Mouse (Mus musculus): Measurements from ENCODE around the gene Myrfl. TPM values are rescaled to one million over a fixed set of nuclear protein-coding genes. Genes with fewer than 3 reads are reported as not detected.
A peak's percentile ranks its signal among the peaks of the same experiment; 100 is the strongest.

The Myrfl gene
- polyA plus RNA-seq, 1 experiment from 2014 or later, result 0.20 TPM

GRCm38 (mm10) chr10:116773846-116774750 lies 122.6 kb downstream of the Myrfl start:
- peaks cover 20% of the 10 kb centered on the region for H3K27me3 ChIP-seq (replicated peaks)
- no peak overlapping the region for H3K4me2 ChIP-seq
- peaks cover 3% of the 10 kb centered on the region; the same call in 1 of the 2 replicates for H3K9me3 ChIP-seq
- no peaks in the 10 kb centered on the region for H3K36me3 ChIP-seq
- no peak for ATAC-seq (ENCODE audit: extremely low read depth, insufficient number of reproducible peaks, low FRiP score, low TSS enrichment)
- no peak overlapping the region for H3K9ac ChIP-seq
- H3K27ac ChIP-seq (replicated peaks), result no peak overlapping the region
- no peak overlapping the region for H3K4me3 ChIP-seq
- WGBS, result 61% methylated on average over 15 of the region's 15 CpGs
- H3K4me1 ChIP-seq, result peaks cover 33% of the 10 kb centered on the region

- Histone ChIP-seq H3K27me3 (replicated peaks) (peaks cover 16% of the 10 kb centered on the region), H3K36me3 (no peaks in the 10 kb centered on the region), H3K27ac (replicated peaks) (peak overlapping the region; percentile 76), H3K4me2 (peak overlapping the region; percentile 65), H3K9ac (0 out of 2 replicates have a peak overlapping the region, but pooled peaks have one; percentile 50), H3K4me3 (peak overlapping the region; percentile 32), H3K9me3 (no peaks in the 10 kb centered on the region), H3K4me1 (peaks cover 40% of the 10 kb centered on the region)
- 27% methylated on average over 21 of the region's 21 CpGs for WGBS
- no peak for ATAC-seq (ENCODE audit: extremely low read depth, insufficient number of reproducible peaks, low FRiP score, low TSS enrichment)
Observed at GRCm38 (mm10) chr10:116771215-116771935, 125.3 kb downstream of the Myrfl start.

- H3K36me3 ChIP-seq, result no peaks in the 10 kb centered on the region
- WGBS, result 31% methylated on average over 13 of the region's 13 CpGs
- peaks cover 5% of the 10 kb centered on the region; the same call in 1 of the 2 replicates for H3K27me3 ChIP-seq (replicated peaks)
- ATAC-seq (ENCODE audit: extremely low read depth, insufficient number of reproducible peaks, low FRiP score, low TSS enrichment), result no peak
- H3K4me1 ChIP-seq, result peaks cover 40% of the 10 kb centered on the region
- H3K4me3 ChIP-seq, result no peak overlapping the region
- 0 out of 2 replicates have a peak, but pooled peaks cover 7% of the 10 kb centered on the region for H3K9me3 ChIP-seq
- 0 out of 2 replicates have a peak overlapping the region, but pooled peaks have one; percentile 13 for H3K4me2 ChIP-seq
- no peak overlapping the region for H3K9ac ChIP-seq
- peak overlapping the region; percentile 48 for H3K27ac ChIP-seq (replicated peaks)
Observed at GRCm38 (mm10) chr10:116768642-116769041, 128.1 kb downstream of the Myrfl start.

GRCm38 (mm10) chr10:116766525-116766924 lies 130.2 kb downstream of the Myrfl start:
- 71% methylated on average over 6 of the region's 6 CpGs for WGBS
- Histone ChIP-seq H3K27ac (replicated peaks) (no peak overlapping the region), H3K4me3 (no peak overlapping the region), H3K9me3 (0 out of 2 replicates have a peak, but pooled peaks cover 7% of the 10 kb centered on the region), H3K4me2 (no peak overlapping the region), H3K4me1 (peaks cover 32% of the 10 kb centered on the region), H3K9ac (no peak overlapping the region), H3K27me3 (replicated peaks) (peaks cover 4% of the 10 kb centered on the region; the same call in 1 of the 2 replicates), H3K36me3 (no peaks in the 10 kb centered on the region)
- no peak for ATAC-seq (ENCODE audit: extremely low read depth, insufficient number of reproducible peaks, low FRiP score, low TSS enrichment)

GRCm38 (mm10) chr10:116761476-116762068 lies 135.1 kb downstream of the Myrfl start:
- Histone ChIP-seq H3K36me3 (no peaks in the 10 kb centered on the region), H3K4me2 (no peak overlapping the region), H3K4me3 (no peak overlapping the region), H3K9me3 (0 out of 2 replicates have a peak, but pooled peaks cover 7% of the 10 kb centered on the region), H3K9ac (no peak overlapping the region), H3K27me3 (replicated peaks) (no peaks in the 10 kb centered on the region), H3K4me1 (peaks cover 19% of the 10 kb centered on the region), H3K27ac (replicated peaks) (no peak overlapping the region)
- no peak for ATAC-seq (ENCODE audit: extremely low read depth, insufficient number of reproducible peaks, low FRiP score, low TSS enrichment)
- 41% methylated on average over 4 of the region's 4 CpGs for WGBS

- no peak overlapping the region for H3K27ac ChIP-seq (replicated peaks)
- peaks cover 29% of the 10 kb centered on the region for H3K4me1 ChIP-seq
- no peak overlapping the region for H3K4me3 ChIP-seq
- no peak for ATAC-seq (ENCODE audit: extremely low read depth, insufficient number of reproducible peaks, low FRiP score, low TSS enrichment)
- no peak overlapping the region for H3K9ac ChIP-seq
- H3K27me3 ChIP-seq (replicated peaks), result no peaks in the 10 kb centered on the region
- no peaks in the 10 kb centered on the region for H3K36me3 ChIP-seq
- H3K9me3 ChIP-seq, result 0 out of 2 replicates have a peak, but pooled peaks cover 7% of the 10 kb centered on the region
- WGBS, result 77% methylated on average over 14 of the region's 14 CpGs
- no peak overlapping the region for H3K4me2 ChIP-seq
Observed at GRCm38 (mm10) chr10:116760561-116760960, 136.2 kb downstream of the Myrfl start.

GRCm38 (mm10) chr10:116759816-116760215 lies 136.9 kb downstream of the Myrfl start:
- Histone ChIP-seq H3K27ac (replicated peaks) (no peak overlapping the region), H3K9me3 (no peaks in the 10 kb centered on the region), H3K4me3 (no peak overlapping the region), H3K27me3 (replicated peaks) (no peaks in the 10 kb centered on the region), H3K4me2 (no peak overlapping the region), H3K9ac (no peak overlapping the region), H3K4me1 (peaks cover 29% of the 10 kb centered on the region), H3K36me3 (no peaks in the 10 kb centered on the region)
- WGBS, result 74% methylated on average over 4 of the region's 4 CpGs
- ATAC-seq (ENCODE audit: extremely low read depth, insufficient number of reproducible peaks, low FRiP score, low TSS enrichment), result no peak

GRCm38 (mm10) chr10:116755881-116756581 lies 140.7 kb downstream of the Myrfl start:
- Histone ChIP-seq H3K9ac (no peak overlapping the region), H3K4me2 (no peak overlapping the region), H3K4me1 (peaks cover 26% of the 10 kb centered on the region), H3K27ac (replicated peaks) (no peak overlapping the region), H3K4me3 (no peak overlapping the region), H3K36me3 (no peaks in the 10 kb centered on the region), H3K27me3 (replicated peaks) (peaks cover 3% of the 10 kb centered on the region; the same call in 1 of the 2 replicates), H3K9me3 (no peaks in the 10 kb centered on the region)
- 53% methylated on average over 10 of the region's 10 CpGs for WGBS
- no peak for ATAC-seq (ENCODE audit: extremely low read depth, insufficient number of reproducible peaks, low FRiP score, low TSS enrichment)

- 81% methylated on average over 11 of the region's 11 CpGs for WGBS
- Histone ChIP-seq H3K9ac (no peak overlapping the region), H3K27ac (replicated peaks) (no peak overlapping the region), H3K9me3 (no peaks in the 10 kb centered on the region), H3K27me3 (replicated peaks) (peaks cover 3% of the 10 kb centered on the region; the same call in 1 of the 2 replicates), H3K4me3 (no peak overlapping the region), H3K36me3 (no peaks in the 10 kb centered on the region), H3K4me2 (no peak overlapping the region), H3K4me1 (peaks cover 36% of the 10 kb centered on the region)
- ATAC-seq (ENCODE audit: extremely low read depth, insufficient number of reproducible peaks, low FRiP score, low TSS enrichment), result no peak
Observed at GRCm38 (mm10) chr10:116754940-116755339, 141.8 kb downstream of the Myrfl start.

GRCm38 (mm10) chr10:116750895-116751294 lies 145.8 kb downstream of the Myrfl start:
- 12% methylated on average over 14 of the region's 14 CpGs for WGBS
- H3K27me3 ChIP-seq (replicated peaks), result peaks cover 3% of the 10 kb centered on the region; the same call in 1 of the 2 replicates
- no peaks in the 10 kb centered on the region for H3K36me3 ChIP-seq
- no peak overlapping the region for H3K9ac ChIP-seq
- H3K27ac ChIP-seq (replicated peaks), result peak overlapping the region; percentile 38
- H3K4me3 ChIP-seq, result peak overlapping the region; percentile 8; the same call in 1 of the 2 replicates
- 0 out of 2 replicates have a peak, but pooled peaks have one; percentile 19 for ATAC-seq (ENCODE audit: extremely low read depth, insufficient number of reproducible peaks, low FRiP score, low TSS enrichment)
- H3K9me3 ChIP-seq, result no peaks in the 10 kb centered on the region
- H3K4me1 ChIP-seq, result peaks cover 28% of the 10 kb centered on the region
- H3K4me2 ChIP-seq, result peak overlapping the region; percentile 56
